Mouse (Mus musculus) embryonic stem cell, embryonic (primary cell): ENCODE data around the gene Ttc39d.

ENCODE experiments used
- CTCF ChIA-PET, 4 experiments: fragments of 300-600 bp in 2 of 4; fragments of 350-600 bp in 2 of 4; sonication (Branson Sonifier 250); formaldehyde crosslinking; loops; one replicate each; lab custom pipeline; 2022; ENCODE audit warnings: inconsistent platforms in 2 of 4; lab: Charles Lee
- POLR2A ChIA-PET, 4 experiments: fragments of 300-600 bp in 2 of 4; fragments of 350-600 bp in 2 of 4; sonication (Branson Sonifier 250); formaldehyde crosslinking; loops; one replicate each; lab custom pipeline; 2022; ENCODE audit warnings: antibody characterized with exemption in 4 of 4, inconsistent platforms in 1 of 4; lab: Charles Lee

Ttc39d gene

DNA sequence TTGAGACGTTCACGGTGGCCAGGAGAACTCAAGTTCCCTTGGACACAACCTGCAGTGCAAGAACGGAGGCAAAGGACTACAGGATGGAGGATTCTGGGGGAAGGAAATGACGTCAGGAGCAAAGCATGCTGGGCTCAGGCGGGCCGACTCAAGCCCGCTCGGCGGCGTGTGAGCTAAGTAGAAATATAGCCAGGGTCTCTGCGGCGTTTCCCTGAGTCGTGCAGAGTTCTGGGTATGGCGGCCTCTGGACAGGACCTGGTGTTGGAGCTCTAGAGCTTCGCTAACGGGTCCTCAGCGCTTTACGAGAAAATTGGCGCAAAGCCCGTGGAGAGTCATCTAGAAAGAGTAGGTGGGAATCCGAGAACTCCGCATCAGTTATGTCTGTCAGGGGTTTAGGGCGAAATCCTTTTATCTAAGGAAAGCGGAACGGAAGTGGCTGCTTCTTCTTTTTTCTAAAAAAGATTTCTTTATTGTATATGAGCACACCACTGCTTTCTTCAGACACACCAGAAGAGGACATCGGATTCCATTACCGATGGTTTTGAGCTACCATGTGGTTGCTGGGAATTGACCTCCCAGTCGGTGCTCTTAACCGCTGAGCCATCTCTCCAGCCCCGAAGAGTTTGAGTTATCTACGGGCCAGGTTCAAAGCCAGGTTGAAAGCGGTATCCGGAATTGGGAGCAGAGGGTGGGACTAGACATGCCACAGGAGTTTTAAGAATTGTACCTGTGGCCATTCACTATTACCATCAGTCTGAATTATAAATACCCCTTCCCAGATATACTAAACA lies 17.3 kb downstream of the Ttc39d start, which contains the start of gene Gemin6:
TSS of gene Gemin6 (plus strand) at position 116 of the 791 bp plus-strand sequence.
- POLR2A ChIA-PET = interaction anchor here (0.6 to 5.8 kb wide), 79 partner anchors 7 to 1397 kb away, joined by 3 to 146 read pairs (median 5); partner anchors contain the start of genes Srsf7 (in 4 of the 4), Ttc39d (in 4 of the 4), Dhx57 (in 3 of the 4) and Morn2 (in 3 of the 4)
- CTCF ChIA-PET = interaction anchor here (0.5 to 1.7 kb wide), 10 partner anchors 13 to 570 kb away, joined by 3 to 4 read pairs (median 3); no protein-coding TSS in a partner anchor

GRCm38 (mm10) chr17:80225142-80225541 lies 17.9 kb downstream of the Ttc39d start:
- POLR2A ChIA-PET = interaction anchor here (0.9 to 5.8 kb wide), 23 partner anchors 9 to 225 kb away, joined by 3 to 146 read pairs (median 11); partner anchors contain the start of genes Srsf7 (in 3 of the 4), Ttc39d (in 3 of the 4), Dhx57 (in 1 of the 4) and Morn2 (in 1 of the 4)
- CTCF ChIA-PET = interaction anchor here in 1 of 4 experiments (0.7 kb wide), 1 partner anchor 352 kb away, joined by 3 read pairs; no protein-coding TSS in a partner anchor

DNA sequence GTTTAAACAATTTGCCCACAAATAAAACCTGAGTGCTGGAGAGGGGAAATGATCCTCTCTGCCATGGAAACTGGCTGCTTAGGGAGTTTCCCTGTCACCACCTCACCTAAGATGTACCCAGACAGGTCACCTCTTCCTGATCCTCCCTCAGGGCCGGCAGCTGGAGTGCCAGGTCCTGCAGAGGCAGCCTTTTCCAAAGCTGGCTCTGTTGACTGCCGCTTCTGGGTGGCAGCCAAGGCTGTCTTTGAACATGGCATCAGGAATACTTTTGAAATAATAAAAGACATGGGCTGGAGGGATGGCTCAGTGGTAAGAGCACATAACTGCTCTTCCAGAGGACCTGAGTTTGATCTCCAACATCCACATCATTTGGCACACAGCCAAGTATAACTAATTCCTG lies 22.1 kb downstream of the Ttc39d start:
- CTCF ChIA-PET = no interaction called here
- POLR2A ChIA-PET = interaction anchor here in 3 of 4 experiments (0.9 to 6.8 kb wide), 5 partner anchors 12 to 61 kb away, joined by 3 to 51 read pairs (median 4); partner anchors contain the start of genes Srsf7 (in 2 of the 3) and Ttc39d (in 2 of the 3)

- ChIA-PET CTCF (interaction anchor here in 3 of 4 experiments (0.5 to 1.4 kb wide), 9 partner anchors 8 to 1329 kb away, joined by 3 to 5 read pairs (median 3); partner anchors contain the start of genes Dhx57 (in 2 of the 3) and Morn2 (in 2 of the 3)), POLR2A (interaction anchor here (0.6 to 13.0 kb wide), 32 partner anchors 8 to 217 kb away, joined by 3 to 267 read pairs (median 4); partner anchors contain the start of genes Gemin6 (in 4 of the 4), Ttc39d (in 4 of the 4), Srsf7 (in 3 of the 4) and Dhx57 (in 1 of the 4))
These were observed 26.6 kb downstream of the Ttc39d start for GRCm38 (mm10) chr17:80233844-80234243.

DNA sequence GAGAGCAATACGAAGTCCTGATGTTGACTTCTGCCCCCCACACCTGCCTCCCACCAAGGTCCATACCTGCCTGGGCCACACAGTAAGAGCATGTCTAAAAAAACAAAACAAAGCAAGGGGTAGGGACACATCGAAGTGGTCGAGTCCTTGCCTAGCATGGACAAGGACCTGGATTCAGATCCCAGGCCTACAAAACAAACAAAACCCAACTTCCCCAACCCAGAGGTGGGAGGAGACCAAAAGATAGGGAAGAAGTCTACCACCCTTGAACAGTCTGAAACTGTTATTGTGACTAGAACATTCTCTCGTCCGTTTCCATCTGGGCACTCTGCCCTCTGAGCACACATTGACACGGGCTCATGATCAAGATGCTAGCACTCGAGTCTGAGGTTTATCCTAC lies 27.1 kb downstream of the Ttc39d start:
- ChIA-PET POLR2A (interaction anchor here (0.6 to 13.0 kb wide), 27 partner anchors 9 to 748 kb away, joined by 3 to 267 read pairs (median 5); partner anchors contain the start of genes Gemin6 (in 4 of the 4), Ttc39d (in 4 of the 4), Srsf7 (in 3 of the 4) and Dhx57 (in 1 of the 4)), CTCF (interaction anchor here in 3 of 4 experiments (0.8 to 1.2 kb wide), 4 partner anchors 56 to 1330 kb away, joined by 3 to 4 read pairs (median 4); partner anchors contain the start of genes Dhx57 (in 2 of the 3) and Morn2 (in 2 of the 3))

GRCm38 (mm10) chr17:80235477-80235876 lies 28.2 kb downstream of the Ttc39d start:
- ChIA-PET POLR2A (interaction anchor here (0.6 to 13.0 kb wide), 12 partner anchors 10 to 206 kb away, joined by 3 to 267 read pairs (median 7); partner anchors contain the start of genes Gemin6 (in 2 of the 4), Srsf7 (in 2 of the 4), Ttc39d (in 2 of the 4) and Dhx57 (in 1 of the 4)), CTCF (no interaction called here)

- POLR2A ChIA-PET = interaction anchor here in 3 of 4 experiments (0.7 to 13.0 kb wide), 14 partner anchors 8 to 53 kb away, joined by 3 to 267 read pairs (median 6); partner anchors contain the start of genes Gemin6 (in 3 of the 3), Srsf7 (in 2 of the 3), Ttc39d (in 2 of the 3) and Dhx57 (in 1 of the 3)
These were observed 29.5 kb downstream of the Ttc39d start for GRCm38 (mm10) chr17:80236805-80237204.

GRCm38 (mm10) chr17:80237475-80237874 lies 30.2 kb downstream of the Ttc39d start:
- ChIA-PET CTCF (interaction anchor here in 1 of 4 experiments (1.3 kb wide), 1 partner anchor 14 kb away, joined by 3 read pairs; the partner anchor contains the start of gene Gemin6), POLR2A (interaction anchor here (0.6 to 13.0 kb wide), 9 partner anchors 8 to 1138 kb away, joined by 3 to 267 read pairs (median 26); partner anchors contain the start of genes Srsf7 (in 3 of the 4), Ttc39d (in 3 of the 4), Dhx57 (in 1 of the 4) and Gemin6 (in 1 of the 4))

More at GRCm38 (mm10) chr17:80236805-80237204, 29.5 kb downstream of the Ttc39d start:
- CTCF ChIA-PET = interaction anchor here in 2 of 4 experiments (0.7 to 1.3 kb wide), 4 partner anchors 13 to 341 kb away, joined by 3 to 4 read pairs (median 3); partner anchors contain the start of genes Cdkl4 (in 1 of the 2) and Gemin6 (in 1 of the 2)

DNA sequence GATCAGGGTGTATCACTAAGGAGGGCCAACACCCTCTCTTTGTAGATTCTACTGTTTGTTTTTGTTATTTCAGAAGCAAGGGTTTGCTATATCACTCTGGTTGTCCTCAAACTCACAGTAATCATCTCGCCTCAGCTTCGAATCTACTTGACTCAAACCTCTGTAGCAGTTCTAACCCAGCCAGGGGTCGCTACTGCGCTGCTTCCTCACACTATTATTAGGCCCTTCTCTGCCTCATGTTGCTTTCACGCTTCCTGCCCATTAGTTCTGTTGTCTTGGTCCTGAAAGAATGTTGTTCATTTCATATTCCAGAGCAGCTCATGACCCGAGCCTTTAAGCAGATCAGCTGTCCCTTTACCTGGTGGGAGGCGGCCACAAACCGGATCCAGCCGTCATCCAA lies 34.3 kb downstream of the Ttc39d start:
- ChIA-PET POLR2A (interaction anchor here (0.9 to 13.0 kb wide), 15 partner anchors 8 to 48 kb away, joined by 3 to 267 read pairs (median 7); partner anchors contain the start of genes Srsf7 (in 3 of the 4), Ttc39d (in 3 of the 4), Dhx57 (in 1 of the 4) and Gemin6 (in 1 of the 4)), CTCF (interaction anchor here in 3 of 4 experiments (0.5 to 1.9 kb wide), 7 partner anchors 8 to 319 kb away, joined by 3 to 8 read pairs (median 3); partner anchors contain the start of gene Gemin6 (in 1 of the 3))

DNA sequence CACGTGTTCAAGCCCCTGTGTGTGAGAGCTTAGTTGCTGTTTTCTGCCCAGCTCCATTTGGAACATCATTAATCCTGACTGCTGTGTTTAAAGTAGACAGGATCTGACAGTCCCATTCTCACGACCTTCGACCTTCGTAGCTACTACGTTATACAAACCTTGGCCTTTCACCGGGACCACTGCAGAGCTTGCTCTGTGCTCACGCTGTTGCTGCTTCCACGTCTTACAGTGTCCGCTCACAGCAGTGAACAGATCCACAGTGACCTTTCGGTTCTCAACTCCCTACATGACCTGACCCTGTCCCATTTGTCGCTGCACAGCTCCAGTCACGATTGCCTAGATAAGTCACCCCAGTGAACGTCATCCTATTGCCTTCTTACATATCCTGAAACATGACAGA lies 35.9 kb downstream of the Ttc39d start:
- CTCF ChIA-PET = no interaction called here
- POLR2A ChIA-PET = interaction anchor here in 3 of 4 experiments (1.5 to 13.0 kb wide), 9 partner anchors 8 to 43 kb away, joined by 4 to 267 read pairs (median 13); partner anchors contain the start of genes Srsf7 (in 2 of the 3), Ttc39d (in 2 of the 3) and Gemin6 (in 1 of the 3)

DNA sequence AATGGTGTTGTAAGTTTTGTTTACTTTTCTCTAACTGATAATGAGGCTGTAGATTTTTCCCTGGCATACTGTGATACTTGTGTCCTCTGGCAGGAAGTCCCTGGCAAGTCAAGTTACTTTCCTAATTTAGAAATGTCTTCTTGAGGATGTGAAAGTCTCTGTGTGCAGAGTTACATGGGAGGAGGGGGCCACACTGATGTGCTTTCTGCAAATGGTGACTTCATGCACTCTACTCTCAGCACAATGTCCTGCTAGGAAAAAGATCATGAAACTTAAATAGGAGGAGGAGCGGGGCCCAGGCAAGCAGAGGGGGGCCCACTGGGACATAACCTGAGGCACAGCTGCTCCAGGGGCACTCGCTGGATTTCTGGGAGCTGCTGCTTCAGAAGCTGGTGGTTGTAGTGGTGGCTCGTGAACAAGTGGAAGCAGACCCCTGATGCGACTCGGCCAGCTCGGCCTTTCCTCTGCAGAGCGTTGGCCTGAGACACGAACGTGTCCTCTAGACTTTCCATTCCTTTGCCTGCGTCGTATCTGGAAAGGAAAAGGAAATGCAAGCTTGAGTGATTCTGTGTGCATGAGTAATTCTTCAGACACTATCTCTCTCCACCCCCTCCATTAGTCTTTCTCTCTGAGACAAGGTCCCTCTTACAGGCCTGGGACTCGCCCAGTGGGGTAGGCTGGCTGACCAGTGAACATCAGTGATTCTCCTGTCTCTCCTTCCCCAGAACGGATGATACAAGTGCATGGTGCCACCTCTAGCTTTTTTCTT lies 45.7 kb downstream of the Ttc39d start:
- ChIA-PET CTCF (interaction anchor here in 3 of 4 experiments (0.5 to 0.7 kb wide), 5 partner anchors 16 to 130 kb away, joined by 3 to 8 read pairs (median 4); no protein-coding TSS in a partner anchor), POLR2A (interaction anchor here (0.6 to 10.7 kb wide), 20 partner anchors 11 to 857 kb away, joined by 3 to 267 read pairs (median 38); partner anchors contain the start of genes Srsf7 (in 4 of the 4), Ttc39d (in 4 of the 4), Dhx57 (in 2 of the 4) and Gemin6 (in 2 of the 4))

- CTCF ChIA-PET = interaction anchor here in 3 of 4 experiments (0.6 to 1.9 kb wide), 6 partner anchors 12 to 306 kb away, joined by 3 to 8 read pairs (median 3); no protein-coding TSS in a partner anchor
- POLR2A ChIA-PET = interaction anchor here (0.5 to 10.7 kb wide), 126 partner anchors 8 to 555 kb away, joined by 3 to 267 read pairs (median 5); partner anchors contain the start of genes Dhx57 (in 4 of the 4), Gemin6 (in 4 of the 4), Morn2 (in 4 of the 4) and Srsf7 (in 4 of the 4)
These were observed 47.2 kb downstream of the Ttc39d start for GRCm38 (mm10) chr17:80254421-80254820.

DNA sequence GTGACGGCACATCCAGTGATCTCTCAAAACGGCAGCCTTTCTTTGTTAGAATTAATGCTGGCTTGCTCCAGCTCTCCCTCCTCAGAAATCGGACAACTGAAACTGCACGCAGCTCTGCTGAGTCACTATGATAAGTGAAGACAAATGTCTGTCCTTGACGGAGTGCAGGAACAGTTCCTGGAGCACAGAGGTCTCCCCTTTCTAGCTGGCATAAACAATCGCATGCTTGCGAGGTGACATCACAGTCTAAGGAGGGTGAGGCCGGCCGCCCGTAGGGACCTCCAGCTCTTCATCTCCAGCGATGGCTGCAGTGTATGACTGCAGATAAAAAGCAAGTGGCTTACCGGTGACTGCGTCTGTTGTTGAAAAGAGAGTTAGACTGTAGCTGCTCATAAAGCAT lies 47.9 kb downstream of the Ttc39d start:
- ChIA-PET POLR2A (interaction anchor here (0.6 to 10.7 kb wide), 136 partner anchors 8 to 1341 kb away, joined by 3 to 267 read pairs (median 4); partner anchors contain the start of genes Dhx57 (in 4 of the 4), Gemin6 (in 4 of the 4), Morn2 (in 4 of the 4) and Srsf7 (in 4 of the 4)), CTCF (interaction anchor here in 3 of 4 experiments (0.6 to 1.9 kb wide), 7 partner anchors 13 to 306 kb away, joined by 3 to 8 read pairs (median 3); no protein-coding TSS in a partner anchor)

DNA sequence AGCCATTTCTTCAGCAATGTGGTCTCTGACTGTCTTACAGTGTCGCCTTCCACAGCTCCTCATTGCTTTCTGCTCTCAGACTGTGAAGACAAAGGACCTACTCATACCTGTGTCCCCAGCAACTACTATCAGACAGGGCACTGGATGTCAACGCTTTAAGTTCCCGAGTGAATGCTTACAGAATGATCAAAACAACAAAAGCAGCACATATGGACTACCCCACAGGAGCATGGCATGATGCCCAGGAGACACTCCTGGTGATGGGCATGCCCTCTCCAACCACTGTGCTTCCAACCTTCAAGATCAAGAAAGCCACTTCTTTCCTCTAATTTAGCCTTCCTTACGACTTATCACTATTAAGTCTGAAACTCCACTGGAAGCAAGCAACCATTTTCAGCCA lies 59.8 kb downstream of the Ttc39d start:
- POLR2A ChIA-PET = interaction anchor here in 1 of 4 experiments (0.7 kb wide), 1 partner anchor 298 kb away, joined by 3 read pairs; no protein-coding TSS in a partner anchor

More for the DNA sequence above, 59.8 kb downstream of the Ttc39d start:
- CTCF ChIA-PET = no interaction called here
